Mouse (Mus musculus): ENCODE results near the gene Gpr85.
"Not testable (repeated sequence)": the region's sequence is repeated elsewhere in the genome, so short reads cannot be mapped to it uniquely, and the experiment has no call there.

Gene Gpr85

GRCm38 (mm10) chr6:13839345-13840054 is at the start of gene Gpr85:
TSS of gene Gpr85 (minus strand) at chr6:13839942.
- DNase-seq (ENCODE audit: low read depth, low spot score): peak; percentile 11

GRCm38 (mm10) chr6:13884877-13885592 is 45.3 kb upstream of the Gpr85 start:
- no peak for DNase-seq (ENCODE audit: low read depth, low spot score)

DNA sequence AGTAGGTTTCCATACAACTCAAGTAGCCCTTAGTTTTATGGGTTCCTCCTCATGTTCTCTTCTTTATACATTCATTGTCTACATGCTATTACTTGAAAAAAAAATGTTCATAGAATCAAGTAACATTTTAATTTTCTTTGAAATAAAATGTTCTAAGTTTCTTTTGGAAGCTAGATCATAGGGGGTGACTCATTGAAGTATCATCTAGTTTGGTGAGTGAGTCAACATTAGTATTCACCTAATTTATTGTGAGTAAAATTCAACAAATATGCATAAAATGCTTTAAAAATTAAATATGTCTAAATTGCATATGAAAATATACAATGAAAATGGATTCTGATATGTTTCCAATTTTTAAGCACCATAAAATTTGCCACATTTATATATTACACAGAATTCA is 43.2 kb upstream of the Gpr85 start:
- no peak for DNase-seq (ENCODE audit: low read depth, low spot score)

GRCm38 (mm10) chr6:13873959-13874358 is 34.2 kb upstream of the Gpr85 start:
- DNase-seq (ENCODE audit: low read depth, low spot score): no peak

- no peak for DNase-seq (ENCODE audit: low read depth, low spot score)
Measured at GRCm38 (mm10) chr6:13872076-13872475, 32.3 kb upstream of the Gpr85 start.

- no peak for DNase-seq (ENCODE audit: low read depth, low spot score)
Measured at GRCm38 (mm10) chr6:13871625-13871958, 31.9 kb upstream of the Gpr85 start.

- DNase-seq (ENCODE audit: low read depth, low spot score): peak; percentile 82
Measured at GRCm38 (mm10) chr6:13870919-13871624, 31.3 kb upstream of the Gpr85 start, which contains the start of gene 2610001J05Rik. TSS of gene 2610001J05Rik (minus strand) at chr6:13871518.

GRCm38 (mm10) chr6:13870289-13870741 is 30.6 kb upstream of the Gpr85 start:
- peak; percentile 11 for DNase-seq (ENCODE audit: low read depth, low spot score)

GRCm38 (mm10) chr6:13860596-13860995 is 20.9 kb upstream of the Gpr85 start:
- no peak for DNase-seq (ENCODE audit: low read depth, low spot score)

DNA sequence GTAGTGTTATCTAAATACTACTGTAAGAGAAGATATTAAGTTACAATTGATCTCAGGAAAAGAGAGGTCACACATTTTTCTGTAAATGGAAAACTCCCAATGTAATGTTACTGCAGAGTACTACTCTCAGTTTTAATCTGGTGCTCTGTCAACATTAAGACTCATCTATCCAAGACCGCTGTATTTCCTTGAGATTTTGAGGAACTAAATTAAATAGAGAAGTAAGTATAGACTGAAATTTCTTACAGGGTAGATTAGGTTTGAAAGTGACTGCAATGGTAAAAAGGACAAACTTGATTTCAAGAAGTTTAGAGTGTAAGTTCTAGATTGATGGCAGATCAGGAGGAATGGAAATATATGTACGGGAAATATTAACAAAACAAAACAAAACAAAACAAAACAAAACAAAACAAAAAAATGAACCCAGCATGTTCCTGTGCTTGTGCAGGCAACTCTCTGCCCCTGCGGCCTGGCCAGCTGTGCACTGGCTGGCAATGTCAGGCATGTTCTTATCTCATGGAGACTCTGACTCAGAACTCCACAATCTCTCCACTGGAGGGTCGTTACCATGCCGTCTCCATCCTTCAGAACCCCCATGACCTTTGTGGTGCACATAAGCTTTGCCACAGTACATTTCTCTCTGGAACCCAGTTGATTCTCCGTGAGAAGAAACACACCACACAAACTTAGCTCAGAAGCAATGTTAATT is 20.3 kb upstream of the Gpr85 start:
- no peak for DNase-seq (ENCODE audit: low read depth, low spot score)

DNA sequence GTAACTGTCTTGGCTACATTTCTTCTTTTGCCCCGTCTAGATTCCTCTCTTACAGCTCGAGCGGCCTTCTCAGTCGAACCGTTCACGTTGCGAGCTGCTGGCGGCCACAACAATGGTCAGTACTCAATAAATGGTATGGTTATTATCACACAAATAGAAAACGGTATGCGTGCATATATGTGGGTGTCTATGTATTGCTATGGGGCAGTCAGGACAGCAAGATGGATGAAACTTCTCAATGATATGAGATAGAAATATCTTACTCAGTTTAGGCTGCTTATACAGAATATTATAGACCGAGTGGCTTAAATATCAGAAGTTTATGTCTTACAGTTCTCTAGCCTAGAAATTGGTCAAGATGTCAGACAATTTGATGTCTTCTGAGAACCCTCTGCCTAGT is 14.5 kb upstream of the Gpr85 start:
- no peak for DNase-seq (ENCODE audit: low read depth, low spot score)

DNA sequence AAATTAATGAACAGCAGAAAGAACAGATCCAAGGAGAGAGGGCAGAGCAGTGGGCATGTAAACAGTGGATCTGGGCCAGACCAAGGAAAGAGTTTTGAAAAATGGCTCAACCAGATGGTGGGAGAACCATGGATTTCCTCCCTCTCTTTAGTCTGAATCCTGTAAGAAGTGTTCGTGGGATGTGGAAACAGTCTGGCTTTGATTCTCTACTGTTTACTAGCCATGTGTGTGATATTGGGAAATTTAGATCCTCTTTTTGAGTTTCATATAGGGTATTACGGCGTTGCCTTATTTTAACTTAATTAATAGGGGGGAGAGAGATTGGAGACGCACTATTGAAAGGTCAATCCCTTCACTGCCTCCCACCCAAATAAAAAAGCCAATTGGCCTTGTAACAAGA is 13.5 kb upstream of the Gpr85 start:
- DNase-seq (ENCODE audit: low read depth, low spot score): no peak

GRCm38 (mm10) chr6:13846031-13846430 is 6.3 kb upstream of the Gpr85 start:
- DNase-seq (ENCODE audit: low read depth, low spot score): not testable (repeated sequence)

GRCm38 (mm10) chr6:13838677-13839344 is 931 bp downstream of the Gpr85 start:
- peak; percentile 57 for DNase-seq (ENCODE audit: low read depth, low spot score)

GRCm38 (mm10) chr6:13837916-13838676 is 1.6 kb downstream of the Gpr85 start:
- peak; percentile 14 for DNase-seq (ENCODE audit: low read depth, low spot score)

GRCm38 (mm10) chr6:13836967-13837570 is 2.7 kb downstream of the Gpr85 start:
- no peak for DNase-seq (ENCODE audit: low read depth, low spot score)

- DNase-seq (ENCODE audit: low read depth, low spot score): no peak
Measured at GRCm38 (mm10) chr6:13835720-13836665, 3.7 kb downstream of the Gpr85 start.

DNA sequence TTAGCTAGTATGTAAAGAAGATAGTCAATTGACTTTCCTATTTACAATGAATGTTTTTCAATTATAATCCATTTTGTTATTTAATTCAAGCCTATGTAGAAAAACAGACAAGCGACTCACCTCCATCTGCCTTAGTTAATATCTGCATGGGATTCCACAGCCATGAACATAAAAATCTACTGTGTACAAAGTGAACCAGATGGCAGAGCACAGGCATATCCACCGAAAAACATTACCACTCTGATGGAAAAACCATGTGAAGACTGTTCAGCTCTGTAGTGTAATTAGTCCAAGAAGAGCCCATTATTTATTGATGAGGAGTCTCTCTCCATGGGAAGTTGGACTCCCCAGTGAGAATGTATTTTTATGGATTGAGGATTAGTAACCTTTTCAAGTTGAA is 7.0 kb downstream of the Gpr85 start:
- DNase-seq (ENCODE audit: low read depth, low spot score): no peak

GRCm38 (mm10) chr6:13828877-13829276 is 10.9 kb downstream of the Gpr85 start:
- DNase-seq (ENCODE audit: low read depth, low spot score): no peak
